In the genomic region with DNA sequence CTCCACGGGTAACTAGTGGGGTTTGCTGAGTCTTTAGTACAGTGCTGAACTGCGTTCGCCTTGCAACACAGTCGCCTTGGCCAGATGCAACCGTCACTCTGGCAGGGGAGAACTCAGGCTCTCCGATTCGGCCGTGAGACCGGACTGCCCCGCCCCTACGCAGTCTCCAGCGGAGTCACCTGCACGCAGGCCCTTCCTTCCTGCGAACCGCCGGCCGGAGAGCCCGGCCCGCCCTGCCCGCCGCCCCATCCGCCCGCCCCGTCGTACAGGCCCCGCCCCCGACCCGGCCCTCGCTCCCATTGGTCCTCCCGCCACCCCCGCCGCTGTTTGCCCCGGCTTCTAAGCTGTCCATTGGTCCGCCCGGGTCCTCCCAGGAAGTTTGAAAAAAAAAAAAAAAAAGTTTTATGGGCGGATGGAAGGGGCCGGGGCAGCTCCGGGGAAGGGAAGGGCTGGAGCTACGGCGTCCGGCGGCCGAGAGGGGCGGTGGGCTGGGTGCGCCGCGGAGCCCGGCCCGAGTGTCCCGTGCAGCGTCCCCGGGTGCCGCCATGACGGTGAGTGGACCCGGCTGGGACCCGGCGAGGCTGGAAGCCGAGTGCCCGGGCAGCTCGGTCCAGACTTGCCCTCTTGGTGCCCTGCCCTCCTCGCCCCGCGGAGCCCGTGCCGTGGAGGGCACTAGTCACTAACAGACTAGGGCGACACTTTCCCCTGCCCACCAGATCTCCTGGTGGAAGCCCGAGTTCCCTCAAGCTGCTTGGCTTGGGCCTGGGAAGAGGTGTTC, we compare ENCODE assay signal across 8 mouse cellular contexts. TPM values are rescaled to one million over a fixed set of nuclear protein-coding genes. Genes with fewer than 3 reads are reported as not detected.
DNase-seq lines count a peak whose midpoint lies in the region; ATAC-seq lines count a peak whose summit lies in the region.

No protein-coding gene starts in this region.

- WGBS in limb, embryonic 10.5 days: under 1% methylated on average over 66 of the region's 67 CpGs
- under 1% methylated on average over 67 of the region's 67 CpGs for WGBS in midbrain, embryonic 11.5 days

- DNase-seq in adrenal gland, adult 18-20 months (ENCODE audit: low spot score in 2 of 2): peak; percentile 81 to 85
- DNase-seq in gastrocnemius, postnatal 25 days: peak; percentile 96
- DNase-seq in limb, embryonic 10.5 days (ENCODE audit: low spot score): peak; percentile 97
- peak; percentile 97 for DNase-seq in midbrain, embryonic 11.5 days (ENCODE audit: low spot score, missing footprints)
- peak; percentile 25 to 26 for DNase-seq in right cerebral cortex, postnatal 36 days (ENCODE audit: low spot score in 2 of 2)
- DNase-seq in urinary bladder, postnatal 4 days (ENCODE audit: low spot score in 2 of 2): peak; percentile 88 to 92

- peak overlapping the region; percentile 95 for H3K4me2 ChIP-seq in midbrain, embryonic 11.5 days

- peaks cover 69% of the 10 kb centered on the region for H3K4me1 ChIP-seq in limb, embryonic 10.5 days
- peaks cover 18% of the 10 kb centered on the region for H3K4me1 ChIP-seq in midbrain, embryonic 11.5 days (ENCODE audit: control insufficient read depth, insufficient read depth, low read length)

- H3K27me3 ChIP-seq in limb, embryonic 10.5 days (ENCODE audit: low read depth, poor library complexity, severe bottlenecking): no peaks in the 10 kb centered on the region
- H3K27me3 ChIP-seq in midbrain, embryonic 11.5 days (ENCODE audit: control insufficient read depth, insufficient read depth, low read length): no peaks in the 10 kb centered on the region

- peak overlapping the region; percentile 95 for H3K27ac ChIP-seq in limb, embryonic 10.5 days
- peak overlapping the region; percentile 44; the same call in 1 of the 2 replicates for H3K27ac ChIP-seq in midbrain, embryonic 11.5 days (ENCODE audit: low read depth, low read length)

- peak overlapping the region; percentile 94 for H3K4me3 ChIP-seq in limb, embryonic 10.5 days
- peak overlapping the region; percentile 63 for H3K4me3 ChIP-seq in midbrain, embryonic 11.5 days (ENCODE audit: low read depth, low read length)

- no peaks in the 10 kb centered on the region for H3K9me3 ChIP-seq in limb, embryonic 10.5 days (replicated peaks)
- H3K9me3 ChIP-seq in midbrain, embryonic 11.5 days (ENCODE audit: control insufficient read depth, low read length): no peaks in the 10 kb centered on the region

- ATAC-seq in common myeloid progenitor, adult 5-6 weeks (replicated peaks; ENCODE audit: low read depth, poor library complexity, severe bottlenecking): peak; percentile 70
- peak; percentile 81 for ATAC-seq in inflammation-experienced regulatory T-cells, adult 6 months
- peak; percentile 91 for ATAC-seq in midbrain, embryonic 11.5 days (ENCODE audit: low FRiP score)

- peak overlapping the region; percentile 86 for H3K9ac ChIP-seq in midbrain, embryonic 11.5 days (ENCODE audit: low read length)

- peaks cover 15% of the 10 kb centered on the region for H3K36me3 ChIP-seq in limb, embryonic 10.5 days
- no peaks in the 10 kb centered on the region for H3K36me3 ChIP-seq in midbrain, embryonic 11.5 days (ENCODE audit: control insufficient read depth, insufficient read depth, low read length)

RNA-seq across cellular contexts. Expression of a gene that starts 35.3 kb away (rescaled TPM):
- 100 to 1,000 TPM in 1 of 2 experiments, 10 to 100 TPM in 1; 97.1 to 105 TPM for total RNA-seq in adrenal gland, adult 18-20 months (2021)
- total RNA-seq in common myeloid progenitor, adult 5-6 weeks (2017): 25.0 and 35.6 TPM in 2 replicates
- 10 to 100 TPM; 35.3 to 42.2 TPM for total RNA-seq in gastrocnemius, postnatal 25 days (2021)
- 10 to 100 TPM; 14.8 to 27.1 (median 20.3) TPM for polyA plus RNA-seq in inflammation-experienced regulatory T-cells, adult 6 months (2017; shearing (Covaris generic))
- polyA plus RNA-seq in limb, embryonic 10.5 days (2016; fragmentation: Nextera tagmentation; extraction: Ambion mirVana): 47.9 and 54.6 TPM in 2 replicates
- polyA plus RNA-seq in midbrain, embryonic 11.5 days (2014; fragmentation: Nextera tagmentation; extraction: Ambion mirVana): 33.2 and 34.8 TPM in 2 replicates

RNA-seq across cellular contexts. Expression of a gene that starts 45.4 kb away (rescaled TPM):
- 100 to 1,000 TPM in 1 of 2 experiments, 10 to 100 TPM in 1; 86.2 to 101 TPM for total RNA-seq in adrenal gland, adult 18-20 months (2021)
- total RNA-seq in common myeloid progenitor, adult 5-6 weeks (2017): 53.4 and 60.7 TPM in 2 replicates
- 10 to 100 TPM; 73.2 to 75.3 TPM for total RNA-seq in gastrocnemius, postnatal 25 days (2021)
- polyA plus RNA-seq in inflammation-experienced regulatory T-cells, adult 6 months (2017; shearing (Covaris generic)): 10 to 100 TPM; 31.0 to 52.3 (median 36.9) TPM
- 330 and 448 TPM in 2 replicates for polyA plus RNA-seq in limb, embryonic 10.5 days (2016; fragmentation: Nextera tagmentation; extraction: Ambion mirVana)
- polyA plus RNA-seq in midbrain, embryonic 11.5 days (2014; fragmentation: Nextera tagmentation; extraction: Ambion mirVana): 355 and 376 TPM in 2 replicates

RNA-seq across cellular contexts. Expression of a gene that starts 48.1 kb away (rescaled TPM):
- 10 to 100 TPM; 41.2 to 47.0 TPM for total RNA-seq in adrenal gland, adult 18-20 months (2021)
- 27.8 and 29.7 TPM in 2 replicates for total RNA-seq in common myeloid progenitor, adult 5-6 weeks (2017)
- 10 to 100 TPM; 22.2 to 23.1 TPM for total RNA-seq in gastrocnemius, postnatal 25 days (2021)
- polyA plus RNA-seq in inflammation-experienced regulatory T-cells, adult 6 months (2017; shearing (Covaris generic)): 10 to 100 TPM; 38.8 to 53.8 (median 51.1) TPM
- polyA plus RNA-seq in limb, embryonic 10.5 days (2016; fragmentation: Nextera tagmentation; extraction: Ambion mirVana): 70.6 and 84.9 TPM in 2 replicates
- 58.3 and 62.7 TPM in 2 replicates for polyA plus RNA-seq in midbrain, embryonic 11.5 days (2014; fragmentation: Nextera tagmentation; extraction: Ambion mirVana)

RNA-seq across cellular contexts. Expression of a gene that starts 56.3 kb away (rescaled TPM):
- 100 to 1,000 TPM; 300 to 824 TPM for total RNA-seq in adrenal gland, adult 18-20 months (2021)
- 322 and 335 TPM in 2 replicates for total RNA-seq in common myeloid progenitor, adult 5-6 weeks (2017)
- 100 to 1,000 TPM; 224 to 270 TPM for total RNA-seq in gastrocnemius, postnatal 25 days (2021)
- 1,000 to 10,000 TPM in 1 of 3 experiments, 100 to 1,000 TPM in 2; 309 to 2,729 (median 443) TPM for polyA plus RNA-seq in inflammation-experienced regulatory T-cells, adult 6 months (2017; shearing (Covaris generic))
- polyA plus RNA-seq in limb, embryonic 10.5 days (2016; fragmentation: Nextera tagmentation; extraction: Ambion mirVana): 292 and 458 TPM in 2 replicates
- polyA plus RNA-seq in midbrain, embryonic 11.5 days (2014; fragmentation: Nextera tagmentation; extraction: Ambion mirVana): 360 and 382 TPM in 2 replicates

RNA-seq across cellular contexts. Expression of a gene that starts 58.8 kb away (rescaled TPM):
- under 1 TPM in 1 of 2 experiments, not detected in 1; 0.27 TPM for total RNA-seq in adrenal gland, adult 18-20 months (2021)
- total RNA-seq in common myeloid progenitor, adult 5-6 weeks (2017): 1.4 and 3.5 TPM in 2 replicates
- total RNA-seq in gastrocnemius, postnatal 25 days (2021): not detected
- polyA plus RNA-seq in inflammation-experienced regulatory T-cells, adult 6 months (2017; shearing (Covaris generic)): not detected
- polyA plus RNA-seq in limb, embryonic 10.5 days (2016; fragmentation: Nextera tagmentation; extraction: Ambion mirVana): 0.13 TPM in 1 of 2 replicates, not detected in the other
- polyA plus RNA-seq in midbrain, embryonic 11.5 days (2014; fragmentation: Nextera tagmentation; extraction: Ambion mirVana): not detected in 2 replicates

Comparison
In these comparisons a context has a peak if more than half of its experiments do, and no peak if none do; other contexts are left out.
1. Peak in every context shown above with its lines: DNase-seq, ATAC-seq, H3K4me3 ChIP-seq and H3K27ac ChIP-seq.
2. DNase-seq: peak in every context shown above with its lines; median percentile 97 in limb, embryonic 10.5 days; 97 in midbrain, embryonic 11.5 days; 96 in gastrocnemius, postnatal 25 days; 90 in urinary bladder, postnatal 4 days; 83 in adrenal gland, adult 18-20 months; 26 in right cerebral cortex, postnatal 36 days.